Mouse (Mus musculus) ES-E14 (cell line): ENCODE measurements around the gene Erlin1. TPM values are rescaled to one million over a fixed set of nuclear protein-coding genes. Genes with fewer than 3 reads are reported as not detected.
A peak's percentile ranks its signal among the peaks of the same experiment; 100 is the strongest.

Source experiments
- DNase-seq: peaks from one replicate; pipeline ENCODE4 v3.0.0-alpha.2; 2013; ENCODE audit warnings: low read depth, low spot score
- H3K27ac ChIP-seq: 2 replicates; pipeline ENCODE4 v1.5.1; 2012; ENCODE audit warnings: low read depth, mild to moderate bottlenecking, low read length, moderate library complexity, mixed read lengths; ENCODE audit not compliant: poor library complexity, insufficient read depth, severe bottlenecking
- H3K36me3 ChIP-seq: 2 replicates; pipeline ENCODE4 v1.6.1; 2012; ENCODE audit warnings: mild to moderate bottlenecking, low read length, moderate library complexity, mixed read lengths; ENCODE audit not compliant: control insufficient read depth, poor library complexity, insufficient read depth, severe bottlenecking
- H3K4me1 ChIP-seq, 2 experiments: fragments of 150-350 bp in 1 of 2; sonication (generic) in 1 of 2; 2 replicates each; pipeline ENCODE4 v1.6.1; 2012; ENCODE audit warnings: low read length in 2 of 2, mild to moderate bottlenecking in 1 of 2, mixed read lengths in 1 of 2; ENCODE audit not compliant: control insufficient read depth in 2 of 2, insufficient read depth in 2 of 2, poor library complexity in 1 of 2
- H3K4me3 ChIP-seq, 2 experiments: fragments of 150-350 bp in 1 of 2; sonication (generic) in 1 of 2; 2 replicates each; pipeline ENCODE4 v1.5.1; 2012; ENCODE audit warnings: low read length in 2 of 2, low read depth in 1 of 2, mild to moderate bottlenecking in 1 of 2, mixed read lengths in 1 of 2; ENCODE audit not compliant: insufficient read depth in 1 of 2, poor library complexity in 1 of 2, severe bottlenecking in 1 of 2
- H3K9ac ChIP-seq: 2 replicates; pipeline ENCODE4 v1.6.1; 2012; ENCODE audit warnings: low read depth, mild to moderate bottlenecking, low read length, mixed read lengths; ENCODE audit not compliant: poor library complexity, insufficient read depth, severe bottlenecking
- H3K9me3 ChIP-seq: fragments of 150-350 bp; sonication (generic); 2 replicates; pipeline ENCODE4 v1.6.1; 2012; ENCODE audit warnings: low read depth, mild to moderate bottlenecking, low read length; ENCODE audit not compliant: control insufficient read depth, insufficient read depth
- CHD2 ChIP-seq: IDR thresholded peaks from 2 replicates; pipeline ENCODE4 v1.6.1; 2014; ENCODE audit warnings: mild to moderate bottlenecking, low read depth, low read length, inconsistent platforms
- HCFC1 ChIP-seq: IDR thresholded peaks from 2 replicates; pipeline ENCODE4 v1.6.1; 2012; ENCODE audit warnings: low read length, inconsistent platforms, borderline replicate concordance; ENCODE audit not compliant: insufficient read depth
- MAFK ChIP-seq: IDR thresholded peaks from 2 replicates; pipeline ENCODE4 v1.6.1; 2014; ENCODE audit warnings: mild to moderate bottlenecking, low read depth, low read length, inconsistent platforms; ENCODE audit not compliant: insufficient read depth
- ZC3H11A ChIP-seq: IDR thresholded peaks from 2 replicates; pipeline ENCODE4 v1.6.1; 2012; ENCODE audit warnings: low read depth, mild to moderate bottlenecking, inconsistent platforms, low read length, borderline replicate concordance
- ZNF384 ChIP-seq: IDR thresholded peaks from 2 replicates; pipeline ENCODE4 v1.6.1; 2012; ENCODE audit warnings: low read depth, low read length, inconsistent platforms
- in situ Hi-C, 2 experiments: fragments of 600-800 bp; cut with MboI; formaldehyde crosslinking; loops; one replicate each; pipeline ENCODE4 v1.15.1; 2025; ENCODE audit warnings: low sequenced_read_pairs in 2 of 2, inconsistent platforms in 1 of 2; ENCODE audit not compliant: unreplicated experiment in 2 of 2
- total RNA-seq: library from RNA; depleted of rRNA; stranded (reverse); fragments of 300-350 nt; gene quantifications from 2 replicates; pipeline ENCODE4 v1.2.3, GENCODE M21; 2012

Erlin1 gene
- total RNA-seq, 1 experiment: 22.7 TPM

DNA sequence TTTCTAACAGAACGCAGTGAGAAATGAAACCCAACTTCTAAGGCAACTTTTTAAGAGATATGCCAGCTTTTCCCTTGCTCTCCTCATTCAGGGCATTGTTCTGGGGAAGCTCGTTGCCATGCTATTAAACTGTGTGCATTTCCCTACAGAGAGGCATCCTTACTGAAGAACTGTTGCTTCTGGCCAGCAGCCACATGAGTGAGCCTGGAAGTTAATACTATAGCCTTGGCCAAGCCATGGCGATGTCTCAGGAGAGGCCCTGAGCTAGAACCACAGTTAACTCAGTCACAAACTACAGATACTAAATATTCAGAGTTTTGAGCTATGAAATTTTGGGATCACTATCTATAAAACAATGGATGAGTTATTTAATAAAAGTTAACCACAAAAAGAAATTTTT, 33.4 kb upstream of the Erlin1 start:
- 0 out of 4 replicates have a peak, but pooled peaks cover 2% of the 10 kb centered on the region in 2 experiments for H3K4me1 ChIP-seq
- H3K4me3 ChIP-seq: no peak overlapping the region
- no peak overlapping the region for H3K27ac ChIP-seq
- TF ChIP-seq HCFC1: no peak
- TF ChIP-seq CHD2: no peak
- TF ChIP-seq MAFK: no peak
- no peak for TF ChIP-seq ZC3H11A
- no peak for TF ChIP-seq ZNF384
- H3K9me3 ChIP-seq: no peaks in the 10 kb centered on the region
- peaks cover 7% of the 10 kb centered on the region; the same call in 1 of the 2 replicates for H3K36me3 ChIP-seq
- DNase-seq: no peak
- in situ Hi-C loops: no loop called here
- H3K9ac ChIP-seq: no peak overlapping the region

GRCm38 (mm10) chr19:44100840-44101239, 31.3 kb upstream of the Erlin1 start:
- Histone ChIP-seq H3K36me3 (peaks cover 9% of the 10 kb centered on the region; the same call in 1 of the 2 replicates), H3K4me3 (no peak overlapping the region)
- TF ChIP-seq ZC3H11A (no peak), ZNF384 (no peak), MAFK (no peak)

GRCm38 (mm10) chr19:44086278-44086677, 16.7 kb upstream of the Erlin1 start:
- H3K36me3 ChIP-seq: peaks cover 5% of the 10 kb centered on the region
- TF ChIP-seq HCFC1 (no peak), MAFK (no peak), CHD2 (no peak)
- H3K9me3 ChIP-seq: no peaks in the 10 kb centered on the region
- H3K9ac ChIP-seq: no peak overlapping the region
- in situ Hi-C loops: no loop called here
- no peak overlapping the region for H3K4me3 ChIP-seq
- no peaks in the 10 kb centered on the region for H3K4me1 ChIP-seq
- DNase-seq: peak; percentile 28
- H3K27ac ChIP-seq: no peak overlapping the region

More at GRCm38 (mm10) chr19:44100840-44101239, 31.3 kb upstream of the Erlin1 start:
- Histone ChIP-seq H3K9ac (no peak overlapping the region), H3K4me1 (no peaks in the 10 kb centered on the region), H3K9me3 (no peaks in the 10 kb centered on the region), H3K27ac (no peak overlapping the region)
- no peak for DNase-seq
- in situ Hi-C loops: no loop called here

DNA sequence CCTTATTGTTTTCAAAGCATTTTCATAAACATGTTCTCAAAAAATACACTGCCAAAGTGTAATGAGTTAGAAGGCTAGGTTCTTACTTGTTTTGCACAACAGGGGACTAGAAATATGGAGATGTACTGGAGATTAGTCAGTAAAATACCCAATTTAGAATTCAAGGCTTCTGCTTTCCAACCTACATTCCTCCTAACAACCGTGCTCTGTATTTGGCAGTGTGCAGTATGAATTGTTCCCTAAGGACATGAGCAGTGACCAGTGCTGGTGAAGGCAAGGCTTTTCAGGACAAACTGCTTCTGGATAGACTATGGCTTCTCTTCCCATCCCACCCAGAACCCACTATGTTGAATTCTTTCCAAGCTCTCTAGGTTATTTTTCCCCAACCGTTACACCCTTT, 11.3 kb upstream of the Erlin1 start:
- TF ChIP-seq HCFC1 (no peak), CHD2 (no peak), MAFK (no peak), ZC3H11A (no peak), ZNF384 (no peak)
- Histone ChIP-seq H3K27ac (no peak overlapping the region), H3K9me3 (no peaks in the 10 kb centered on the region), H3K4me3 (no peak overlapping the region), H3K9ac (no peak overlapping the region), H3K4me1 (no peaks in the 10 kb centered on the region), H3K36me3 (peaks cover 20% of the 10 kb centered on the region)
- DNase-seq: no peak
- in situ Hi-C loops: no loop called here

DNA sequence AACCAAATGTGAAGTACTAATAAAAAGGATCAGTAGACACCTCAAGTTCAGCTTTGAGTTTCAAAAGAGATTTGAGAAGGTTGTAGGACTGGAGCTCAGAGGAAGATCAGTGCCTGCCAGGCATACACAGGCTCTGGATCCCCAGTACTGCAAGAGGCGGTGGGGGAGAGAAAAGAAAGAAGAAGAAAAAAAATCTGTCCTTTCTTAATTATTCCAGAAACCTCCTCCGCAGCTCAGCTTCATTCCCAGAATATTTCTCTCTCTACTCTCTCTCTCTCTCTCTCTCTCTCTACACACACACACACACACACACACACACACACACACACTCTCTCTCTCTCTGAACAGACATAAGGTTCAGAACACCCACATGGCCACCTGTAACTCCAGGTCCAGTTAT, 10.4 kb upstream of the Erlin1 start:
- no peak overlapping the region for H3K27ac ChIP-seq
- H3K36me3 ChIP-seq: peaks cover 20% of the 10 kb centered on the region
- no peak overlapping the region for H3K4me3 ChIP-seq
- H3K9ac ChIP-seq: no peak overlapping the region
- TF ChIP-seq CHD2 (no peak), MAFK (no peak), ZNF384 (no peak), ZC3H11A (no peak), HCFC1 (no peak)
- in situ Hi-C loops: no loop called here
- H3K9me3 ChIP-seq: no peaks in the 10 kb centered on the region
- no peaks in the 10 kb centered on the region for H3K4me1 ChIP-seq
- no peak for DNase-seq
